Mouse (Mus musculus) naive thymus-derived CD4-positive, alpha-beta T cell, adult 2 months (primary cell): ENCODE results near the gene Myh2.

Source experiments
- DNase-seq: peaks from one replicate; pipeline ENCODE4 v3.0.0-alpha.2; 2011; ENCODE audit warnings: low read depth

Gene Myh2

DNA sequence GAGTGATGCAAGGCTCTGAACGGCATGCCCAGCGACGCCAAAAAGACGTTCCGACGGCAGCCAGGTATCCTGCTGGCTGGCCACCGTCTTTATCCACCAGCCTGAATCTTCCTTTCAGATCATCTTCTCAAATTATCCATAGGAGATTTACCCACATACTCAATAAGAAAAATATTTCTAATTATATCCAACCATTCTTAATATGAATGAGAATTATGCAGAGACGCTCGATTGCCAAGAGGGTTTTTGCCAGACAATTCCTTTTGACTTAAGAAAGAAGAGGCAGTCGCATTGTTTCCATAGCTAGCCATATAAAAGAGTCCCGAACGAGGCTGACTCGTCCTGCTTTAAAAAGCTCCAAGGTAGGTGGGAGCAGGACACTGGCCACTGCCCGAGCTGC, at the start of gene Myh2:
Gene Myh2 (plus strand): TSS at position 301 of the 400 bp plus-strand sequence.
- no peak for DNase-seq

DNA sequence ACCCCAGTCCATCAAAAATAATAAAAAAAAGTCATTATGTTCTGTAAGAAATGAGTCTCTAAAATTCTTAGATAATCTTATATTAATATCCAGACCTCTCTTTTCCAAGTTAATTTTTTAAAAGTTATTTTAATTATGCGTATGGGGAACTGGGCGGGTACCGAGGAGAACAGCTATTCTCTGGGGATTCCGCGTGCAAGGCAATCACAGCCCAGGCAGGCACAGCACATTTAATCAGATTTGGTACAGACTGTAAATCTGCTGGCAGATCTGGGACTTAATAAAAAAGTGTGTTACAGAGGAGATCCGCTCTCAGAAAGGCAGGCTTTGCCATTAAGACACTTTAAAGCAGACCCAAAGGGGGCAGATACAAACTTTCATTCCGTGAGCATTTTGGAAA, 45.9 kb upstream of the Myh2 start:
- DNase-seq = no peak

DNA sequence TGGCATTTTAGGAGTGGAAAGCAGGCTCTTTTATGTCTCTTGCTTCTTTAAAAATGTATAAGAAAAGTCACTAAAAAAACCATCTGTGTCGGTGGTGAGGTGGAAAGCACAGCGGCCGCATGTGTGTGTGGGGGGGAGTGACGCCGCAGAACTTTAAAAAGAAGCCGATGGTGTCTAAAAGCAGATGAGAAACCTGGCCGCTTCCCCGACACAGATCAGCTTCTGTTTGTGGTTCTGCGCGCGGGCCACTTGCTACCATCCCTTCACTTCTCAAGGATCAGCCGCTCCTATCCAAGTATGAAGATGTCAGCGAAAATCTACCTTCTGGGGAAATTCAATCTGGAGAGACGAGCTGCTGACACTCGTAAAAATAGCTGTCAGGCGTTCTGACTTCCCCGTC, 45.5 kb upstream of the Myh2 start:
- no peak for DNase-seq

GRCm38 (mm10) chr11:67133526-67133925, 37.3 kb upstream of the Myh2 start:
- no peak for DNase-seq

DNA sequence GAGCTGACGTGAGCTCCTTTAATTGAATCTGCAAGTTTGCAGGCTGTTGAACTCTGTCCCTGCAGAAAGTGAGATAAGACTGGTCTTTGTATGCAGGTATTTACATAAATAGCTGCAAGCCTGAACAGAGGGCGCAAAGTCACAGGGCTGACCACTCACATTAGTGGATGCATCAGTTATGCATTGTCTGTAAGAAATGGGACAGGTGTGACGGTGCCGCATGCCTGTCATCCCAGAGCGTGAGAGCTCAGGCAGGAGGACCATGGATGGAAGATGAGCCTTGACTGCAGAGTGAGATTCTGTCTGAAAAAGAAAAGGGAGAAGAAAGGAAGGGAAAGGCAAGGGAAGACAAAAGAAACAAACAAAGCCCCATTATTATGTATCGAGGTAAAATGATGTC, 36.2 kb upstream of the Myh2 start:
- no peak for DNase-seq

DNA sequence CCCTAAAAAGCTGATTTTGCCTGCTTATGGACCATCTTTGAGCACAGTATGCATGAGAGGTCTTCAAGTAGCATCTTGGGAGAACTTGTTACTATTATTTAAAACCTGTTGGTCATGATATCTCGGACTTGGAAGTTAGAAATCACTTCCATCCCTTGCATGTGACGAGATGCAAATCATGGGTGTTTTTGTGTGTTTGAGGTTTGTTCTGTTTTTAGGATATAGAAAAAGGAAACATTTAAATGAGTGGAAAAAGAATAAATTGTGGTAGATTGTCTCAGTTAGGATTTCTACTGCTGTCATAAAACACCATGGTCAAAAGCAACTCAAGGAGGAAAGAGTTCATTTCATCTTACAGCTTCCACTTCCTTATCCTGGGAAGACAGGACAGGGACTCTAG, 35.3 kb upstream of the Myh2 start:
- DNase-seq = no peak

DNA sequence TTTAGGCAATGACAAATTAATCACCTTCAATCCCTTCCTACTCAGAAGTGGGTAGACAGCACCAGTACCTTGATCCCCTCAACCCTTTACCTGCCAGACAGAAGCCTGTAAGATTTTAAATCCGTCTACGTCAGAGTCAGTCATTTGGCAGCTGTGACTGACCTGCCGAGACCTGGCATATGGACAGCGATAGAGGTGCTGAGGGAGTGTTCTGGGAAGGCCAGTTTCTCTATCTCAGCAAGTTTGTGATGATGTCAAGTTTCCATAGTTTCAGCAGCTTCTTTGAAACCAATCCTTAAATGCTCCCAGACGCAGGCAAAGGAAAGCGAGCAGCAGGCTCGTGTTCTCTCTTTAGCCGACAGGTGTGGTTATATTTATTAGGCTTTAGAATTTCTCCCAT, 31.3 kb upstream of the Myh2 start:
- DNase-seq = no peak

GRCm38 (mm10) chr11:67140175-67140574, 30.7 kb upstream of the Myh2 start:
- no peak for DNase-seq

GRCm38 (mm10) chr11:67141031-67141430, 29.8 kb upstream of the Myh2 start:
- DNase-seq = no peak

GRCm38 (mm10) chr11:67142047-67142446, 28.8 kb upstream of the Myh2 start:
- no peak for DNase-seq

GRCm38 (mm10) chr11:67143065-67143464, 27.8 kb upstream of the Myh2 start:
- no peak for DNase-seq

DNA sequence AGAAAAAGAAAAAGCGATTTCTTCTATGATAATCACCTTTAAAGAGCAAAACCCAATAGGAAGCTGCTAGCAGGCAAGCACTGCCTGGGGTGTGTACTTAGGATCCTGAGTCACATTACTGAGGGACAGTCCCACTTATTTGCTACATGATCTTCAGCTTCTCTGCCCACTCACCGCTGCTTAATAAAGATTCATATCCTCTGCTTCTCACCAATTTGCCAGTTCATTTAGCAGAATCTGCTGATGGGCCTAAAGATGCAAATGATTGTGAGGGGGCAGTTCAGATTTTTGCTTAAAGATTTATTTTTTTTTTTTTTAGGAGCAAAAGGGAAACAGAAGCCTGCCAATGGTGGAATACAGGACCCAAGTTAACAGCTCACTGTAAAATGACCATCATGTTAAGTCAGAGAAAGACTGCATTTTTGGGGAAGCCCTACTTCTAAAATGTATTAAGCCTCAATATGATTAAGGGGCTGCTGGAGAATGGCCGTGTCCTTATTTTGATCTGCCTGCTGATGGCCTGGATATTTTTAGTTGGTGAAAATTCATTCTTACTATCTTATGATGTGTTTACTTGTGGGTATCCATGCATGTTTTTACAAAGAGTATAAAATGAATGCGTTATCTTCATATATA, 26.8 kb upstream of the Myh2 start:
- no peak for DNase-seq

DNA sequence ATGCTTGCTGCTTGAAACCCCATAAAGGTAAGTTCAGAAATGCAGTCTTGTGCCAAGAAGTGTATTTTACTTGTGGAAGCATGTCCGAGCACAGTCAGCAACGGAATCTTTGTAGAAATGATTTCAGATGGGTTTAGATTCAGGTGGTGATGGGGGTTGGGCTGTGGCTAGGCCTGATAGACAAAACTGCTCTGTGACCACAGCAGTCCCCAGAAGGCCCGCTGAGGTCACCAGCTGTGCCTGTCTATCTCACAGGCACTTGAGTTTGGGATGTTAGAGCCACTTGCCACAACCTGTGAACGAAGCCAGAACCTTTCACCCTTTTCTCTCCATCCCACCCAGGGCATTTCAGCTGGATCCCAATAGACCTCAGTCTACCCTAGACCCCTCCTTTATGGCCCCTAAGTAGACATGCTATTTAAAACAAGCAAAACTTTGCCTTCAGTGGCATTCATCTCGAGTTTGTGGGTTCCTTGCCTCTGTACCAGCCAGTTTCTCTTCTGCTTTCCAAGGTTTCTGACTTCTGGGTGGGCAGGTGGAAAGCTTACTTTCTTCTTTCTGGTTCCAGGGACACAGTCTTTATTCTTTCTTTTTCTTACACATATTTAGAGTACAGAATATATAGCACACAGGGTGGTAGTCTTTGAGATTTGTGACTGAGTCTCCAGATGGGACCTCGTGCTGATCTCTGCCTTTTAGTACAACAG, 26.1 kb upstream of the Myh2 start:
- DNase-seq = no peak

DNA sequence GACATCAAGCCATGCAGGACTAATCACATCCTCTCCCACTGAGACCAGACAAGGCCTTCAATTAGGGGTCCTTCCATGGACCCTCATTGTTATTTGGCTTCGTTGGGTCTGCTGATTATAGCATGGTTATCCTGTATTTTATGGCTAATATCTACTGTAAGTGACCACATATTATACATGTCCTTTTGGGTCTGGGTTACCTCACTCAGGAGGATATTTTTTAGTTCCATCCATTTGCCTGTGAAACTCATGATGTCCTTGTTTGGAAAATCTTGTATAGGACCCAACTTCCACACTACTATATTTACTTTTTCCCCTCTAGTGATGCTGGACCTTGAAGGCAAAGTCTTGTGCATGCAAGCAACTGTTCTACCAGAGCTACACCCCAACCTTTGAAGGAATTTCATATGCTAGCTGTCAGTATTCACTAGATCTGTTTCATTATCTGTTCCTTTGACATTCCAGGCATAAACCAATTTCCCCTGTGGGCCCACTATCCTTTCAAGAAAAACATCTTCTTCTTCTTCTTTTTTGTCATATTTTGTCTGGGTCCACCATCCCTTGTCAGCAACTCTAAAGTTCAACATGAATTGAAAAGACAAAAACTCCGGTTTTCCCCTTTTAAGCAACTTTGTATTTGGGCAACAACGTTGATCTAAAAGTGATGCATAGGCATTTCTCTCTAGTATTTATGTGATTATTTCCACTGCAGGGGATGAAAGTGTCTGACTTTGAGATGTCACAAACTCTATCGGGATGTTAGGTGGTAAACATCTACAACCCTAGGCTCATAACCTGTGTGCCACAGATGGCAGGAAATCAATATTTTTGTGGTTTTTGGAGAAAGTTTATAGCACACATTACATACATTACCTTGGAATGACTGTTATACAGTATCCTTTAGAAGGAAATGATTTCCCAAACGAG, 25.1 kb upstream of the Myh2 start:
- DNase-seq = no peak

GRCm38 (mm10) chr11:67146409-67147282, 24.2 kb upstream of the Myh2 start:
- no peak for DNase-seq

DNA sequence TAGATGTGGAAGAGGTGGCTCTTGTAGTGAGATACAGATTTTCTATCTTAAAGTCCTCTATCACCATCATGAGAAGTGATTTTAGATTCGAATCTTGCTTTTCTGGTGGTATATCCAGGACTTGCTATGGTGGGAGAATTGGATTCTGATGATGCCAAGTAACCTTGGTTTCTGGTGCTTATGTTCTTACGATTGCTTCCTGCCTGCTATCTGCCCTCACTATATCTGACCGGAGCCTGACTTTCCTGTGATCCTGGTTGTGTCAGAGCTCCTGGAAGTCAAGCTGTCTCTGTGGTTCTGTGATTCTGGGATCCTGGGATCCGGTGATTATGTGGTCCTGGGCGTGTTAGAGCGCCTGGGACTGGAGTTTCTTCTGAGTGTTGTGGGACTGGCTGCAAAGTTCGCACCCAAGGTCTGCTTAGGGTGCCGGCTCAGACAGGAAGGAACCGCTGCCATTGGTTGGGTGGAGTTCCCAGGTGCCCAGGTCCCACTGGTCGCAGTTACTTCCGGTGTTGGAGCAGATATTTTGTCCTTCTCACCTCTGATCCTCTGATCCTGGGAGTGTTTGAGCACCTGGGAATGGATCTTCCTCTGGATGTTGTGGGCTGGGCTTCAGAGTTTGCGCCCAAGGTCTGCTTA, 23.4 kb upstream of the Myh2 start:
- DNase-seq = no peak

- no peak for DNase-seq
These were observed 22.4 kb upstream of the Myh2 start for GRCm38 (mm10) chr11:67148286-67149012.

DNA sequence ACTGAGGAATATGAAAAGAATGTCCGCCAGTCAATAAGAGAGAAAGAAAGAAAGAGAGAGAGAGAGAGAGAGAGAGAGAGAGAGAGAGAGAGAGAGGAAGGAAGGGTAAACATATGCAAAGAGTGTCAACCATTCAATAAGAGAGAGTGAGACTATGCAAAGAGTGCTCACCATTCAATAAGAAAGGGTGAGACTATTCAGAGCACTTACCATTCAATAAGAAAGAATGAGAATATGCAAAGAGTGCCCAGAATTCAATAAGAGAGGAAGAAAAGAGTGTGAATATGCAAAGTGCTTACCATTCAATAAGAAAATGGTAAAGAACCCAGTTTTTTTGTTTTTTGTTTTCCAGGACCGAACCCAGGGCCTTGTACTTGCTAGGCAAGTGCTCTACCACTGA, 20.6 kb upstream of the Myh2 start:
- DNase-seq = no peak

DNA sequence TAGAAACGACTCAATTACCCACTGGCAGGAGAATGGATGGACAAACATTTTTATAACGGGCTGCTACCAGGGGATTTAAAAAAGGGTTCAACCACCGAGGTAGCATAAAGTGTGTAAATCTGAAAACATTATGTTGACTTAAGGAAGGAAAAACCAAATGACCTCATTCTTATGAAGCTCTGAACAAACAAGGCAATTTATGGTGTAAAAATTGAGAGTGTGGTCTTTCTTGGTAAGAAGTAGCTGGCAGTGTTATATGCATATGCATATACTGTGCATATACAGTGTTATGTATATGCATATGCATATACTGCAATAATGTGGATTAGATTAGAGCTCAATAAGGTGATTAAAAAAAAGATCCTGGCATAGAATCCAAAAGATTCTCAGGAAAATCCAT, 19.7 kb upstream of the Myh2 start:
- no peak for DNase-seq
